Mouse (Mus musculus): ENCODE results near the gene Slc17a8. TPM values are rescaled to one million over a fixed set of nuclear protein-coding genes. Genes with fewer than 3 reads are reported as not detected.

The Slc17a8 gene
- polyA plus RNA-seq, 1 experiment from 2014 or later = 4.4 TPM

DNA sequence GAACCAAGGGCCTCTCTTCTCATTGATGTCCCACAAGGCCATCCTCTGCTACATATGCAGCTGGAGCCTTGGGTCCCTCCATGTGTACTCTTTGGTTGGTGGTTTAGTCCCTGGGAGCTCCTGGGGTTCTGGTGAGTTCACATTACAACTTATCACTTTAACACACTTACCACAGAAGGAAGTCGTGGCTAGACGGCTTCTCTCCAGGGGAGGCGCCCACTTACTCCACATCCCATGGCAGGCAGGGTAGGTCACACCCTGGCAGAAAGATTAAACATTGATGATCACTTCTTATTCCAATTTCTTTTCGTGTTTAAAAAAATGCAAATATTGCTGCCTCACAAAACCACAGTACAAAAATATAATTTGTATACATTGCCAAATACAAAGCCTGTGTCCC, 23.8 kb downstream of the Slc17a8 start:
- 91% methylated on average over 4 of the region's 4 CpGs for WGBS
- no peak overlapping the region for H3K4me2 ChIP-seq (ENCODE audit: low read length)
- H3K9me3 ChIP-seq (ENCODE audit: control insufficient read depth, low read length) = no peaks in the 10 kb centered on the region
- no peaks in the 10 kb centered on the region for H3K36me3 ChIP-seq (ENCODE audit: control insufficient read depth, insufficient read depth, low read length)
- ATAC-seq = no peak
- H3K27ac ChIP-seq (ENCODE audit: low read depth, low read length) = no peak overlapping the region
- no peak overlapping the region for H3K4me3 ChIP-seq (ENCODE audit: low read length)
- H3K4me1 ChIP-seq (ENCODE audit: control insufficient read depth, insufficient read depth, low read depth, low read length) = no peaks in the 10 kb centered on the region; the same call in 1 of the 2 replicates
- H3K9ac ChIP-seq (ENCODE audit: low read depth, low read length) = no peak overlapping the region
- H3K27me3 ChIP-seq (replicated peaks; ENCODE audit: control insufficient read depth, insufficient read depth, low read length) = no peaks in the 10 kb centered on the region

DNA sequence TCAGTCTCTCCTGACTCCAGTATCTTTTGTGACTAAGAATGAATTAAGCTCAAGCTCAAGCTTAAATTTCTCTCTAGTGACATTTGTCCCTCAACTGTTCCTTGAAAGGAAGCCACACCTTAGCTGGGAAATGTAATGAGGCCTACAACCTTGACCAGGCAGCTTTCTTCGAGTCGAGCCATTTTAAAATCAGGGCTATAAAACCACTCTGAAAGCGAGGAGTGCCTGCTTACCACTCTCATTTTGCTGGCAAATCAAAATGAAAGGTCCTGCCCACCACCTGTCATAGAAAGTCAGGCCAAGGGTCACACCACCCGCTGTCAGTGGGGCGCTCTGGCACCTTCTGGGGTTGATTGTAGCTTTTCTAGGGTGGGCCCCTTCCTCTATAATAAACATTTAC, 25.1 kb downstream of the Slc17a8 start:
- H3K9me3 ChIP-seq (ENCODE audit: control insufficient read depth, low read length) = no peaks in the 10 kb centered on the region

DNA sequence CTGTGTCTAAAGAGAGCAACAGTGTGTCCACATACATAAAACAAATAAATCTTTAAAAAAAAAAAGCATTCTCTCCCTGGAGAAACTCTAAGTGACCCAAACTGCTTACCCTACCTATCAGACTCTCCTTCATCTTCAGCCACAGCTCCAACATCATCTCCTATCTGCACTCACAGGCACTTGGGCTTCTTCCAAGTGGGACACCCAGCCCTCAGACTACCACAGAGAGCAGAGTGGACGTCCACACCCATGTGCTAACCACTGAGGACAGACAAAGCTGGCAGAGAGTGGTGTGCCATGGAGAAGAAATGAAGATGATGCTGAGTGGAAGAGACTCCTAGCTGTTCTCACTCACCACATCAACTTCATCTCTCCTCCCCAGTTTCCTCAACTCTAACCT, 25.5 kb downstream of the Slc17a8 start:
- no peak overlapping the region for H3K4me2 ChIP-seq (ENCODE audit: low read length)
- H3K9ac ChIP-seq (ENCODE audit: low read depth, low read length) = no peak overlapping the region
- no peaks in the 10 kb centered on the region for H3K9me3 ChIP-seq (ENCODE audit: control insufficient read depth, low read length)
- WGBS = 74% methylated on average over 1 of the region's 1 CpGs
- no peaks in the 10 kb centered on the region; the same call in 1 of the 2 replicates for H3K4me1 ChIP-seq (ENCODE audit: control insufficient read depth, insufficient read depth, low read depth, low read length)
- no peak overlapping the region for H3K27ac ChIP-seq (ENCODE audit: low read depth, low read length)
- no peak overlapping the region for H3K4me3 ChIP-seq (ENCODE audit: low read length)
- no peaks in the 10 kb centered on the region for H3K36me3 ChIP-seq (ENCODE audit: control insufficient read depth, insufficient read depth, low read length)
- no peak for ATAC-seq
- H3K27me3 ChIP-seq (replicated peaks; ENCODE audit: control insufficient read depth, insufficient read depth, low read length) = no peaks in the 10 kb centered on the region

More for the DNA sequence above, 25.1 kb downstream of the Slc17a8 start:
- Histone ChIP-seq H3K4me3 (ENCODE audit: low read length) (no peak overlapping the region), H3K9ac (ENCODE audit: low read depth, low read length) (no peak overlapping the region), H3K36me3 (ENCODE audit: control insufficient read depth, insufficient read depth, low read length) (no peaks in the 10 kb centered on the region), H3K27me3 (replicated peaks; ENCODE audit: control insufficient read depth, insufficient read depth, low read length) (no peaks in the 10 kb centered on the region), H3K4me1 (ENCODE audit: control insufficient read depth, insufficient read depth, low read depth, low read length) (no peaks in the 10 kb centered on the region; the same call in 1 of the 2 replicates), H3K4me2 (ENCODE audit: low read length) (no peak overlapping the region), H3K27ac (ENCODE audit: low read depth, low read length) (no peak overlapping the region)
- 96% methylated on average over 5 of the region's 5 CpGs for WGBS
- no peak for ATAC-seq

DNA sequence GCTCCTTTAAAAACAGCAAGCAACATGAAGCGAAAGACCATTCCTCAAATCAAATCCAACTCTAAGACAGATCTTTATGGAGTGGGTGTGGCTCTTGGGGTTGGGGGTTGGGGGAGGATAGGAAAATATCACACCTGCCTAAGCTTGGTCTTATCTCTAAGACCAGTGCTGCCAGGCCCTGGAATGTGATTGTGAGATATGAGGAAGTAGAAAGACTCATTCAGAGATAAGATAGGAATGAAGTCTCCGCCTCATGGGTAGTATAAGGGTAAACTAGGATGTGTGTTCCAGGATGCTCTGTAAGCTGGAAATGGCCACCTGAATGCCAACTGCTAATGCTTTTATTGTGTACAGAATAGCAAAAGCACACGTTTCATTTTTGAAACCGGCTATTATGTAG, 26.7 kb downstream of the Slc17a8 start:
- Histone ChIP-seq H3K4me3 (ENCODE audit: low read length) (no peak overlapping the region), H3K27ac (ENCODE audit: low read depth, low read length) (no peak overlapping the region), H3K9ac (ENCODE audit: low read depth, low read length) (no peak overlapping the region), H3K27me3 (replicated peaks; ENCODE audit: control insufficient read depth, insufficient read depth, low read length) (no peaks in the 10 kb centered on the region), H3K36me3 (ENCODE audit: control insufficient read depth, insufficient read depth, low read length) (no peaks in the 10 kb centered on the region), H3K4me1 (ENCODE audit: control insufficient read depth, insufficient read depth, low read depth, low read length) (no peaks in the 10 kb centered on the region; the same call in 1 of the 2 replicates), H3K9me3 (ENCODE audit: control insufficient read depth, low read length) (no peaks in the 10 kb centered on the region), H3K4me2 (ENCODE audit: low read length) (no peak overlapping the region)
- no peak for ATAC-seq
- WGBS = 94% methylated on average over 4 of the region's 4 CpGs

DNA sequence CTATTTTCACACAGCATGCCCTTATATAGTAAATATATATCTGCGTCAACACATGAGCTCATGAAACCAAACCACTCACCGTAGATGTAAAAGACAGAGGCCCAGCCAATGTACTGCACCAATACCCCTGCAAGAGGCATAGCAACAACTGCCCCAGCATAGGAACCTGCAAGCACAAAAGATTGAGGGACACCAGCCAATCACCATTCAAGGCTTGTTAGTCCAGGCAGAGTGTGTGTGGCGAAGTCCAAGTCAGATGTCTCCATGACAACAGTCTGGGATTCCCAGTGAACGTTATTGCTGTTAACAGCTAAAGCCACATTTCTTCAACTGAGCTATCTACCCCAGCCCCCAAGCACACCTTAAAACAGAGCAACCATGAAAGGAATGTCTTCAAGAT, 28.3 kb downstream of the Slc17a8 start:
- no peak overlapping the region for H3K27ac ChIP-seq (ENCODE audit: low read depth, low read length)
- H3K4me3 ChIP-seq (ENCODE audit: low read length) = no peak overlapping the region
- WGBS = 34% methylated on average over 4 of the region's 4 CpGs
- no peaks in the 10 kb centered on the region for H3K36me3 ChIP-seq (ENCODE audit: control insufficient read depth, insufficient read depth, low read length)
- no peaks in the 10 kb centered on the region for H3K27me3 ChIP-seq (replicated peaks; ENCODE audit: control insufficient read depth, insufficient read depth, low read length)
- no peak overlapping the region for H3K4me2 ChIP-seq (ENCODE audit: low read length)
- H3K9ac ChIP-seq (ENCODE audit: low read depth, low read length) = no peak overlapping the region
- peak; percentile 82 for ATAC-seq
- no peaks in the 10 kb centered on the region; the same call in 1 of the 2 replicates for H3K4me1 ChIP-seq (ENCODE audit: control insufficient read depth, insufficient read depth, low read depth, low read length)
- H3K9me3 ChIP-seq (ENCODE audit: control insufficient read depth, low read length) = no peaks in the 10 kb centered on the region

DNA sequence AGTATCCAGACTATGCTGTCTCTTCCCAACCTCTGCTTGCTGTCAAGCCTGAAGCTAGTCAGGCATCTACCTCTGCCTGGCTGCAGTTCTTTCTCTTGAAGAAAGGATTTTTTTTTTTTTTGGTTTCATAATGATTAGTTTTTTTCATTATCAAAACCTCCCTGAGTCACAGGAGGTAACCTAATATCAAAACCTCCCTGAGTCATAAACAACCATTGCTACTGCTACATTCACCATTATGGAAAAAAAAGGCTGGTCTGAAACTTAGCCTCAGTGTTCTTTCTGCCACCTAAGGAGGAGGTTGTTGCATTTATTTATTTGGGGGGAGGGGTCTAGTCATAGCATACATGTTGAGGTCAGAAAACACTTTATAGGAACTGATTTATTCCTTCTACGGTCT, 31.2 kb downstream of the Slc17a8 start:
- 94% methylated on average over 1 of the region's 1 CpGs for WGBS

DNA sequence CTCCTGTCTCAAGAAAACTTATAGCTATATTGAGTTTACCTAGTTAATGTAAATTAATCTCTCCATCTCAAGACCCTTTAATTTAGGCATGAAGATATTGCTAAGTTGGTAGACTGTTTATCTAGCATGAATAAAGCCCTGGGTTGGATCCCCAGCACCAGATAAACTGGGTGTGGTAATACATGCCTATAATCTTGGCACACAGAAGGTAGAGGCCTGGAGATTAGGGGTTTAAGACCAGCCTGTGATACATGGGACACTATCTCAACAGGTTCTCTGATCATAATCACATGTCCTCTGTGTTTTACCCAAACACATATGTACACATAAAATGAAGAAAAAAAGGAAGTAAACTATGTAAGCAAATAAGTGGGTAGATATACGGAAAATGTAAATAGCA, 32.3 kb downstream of the Slc17a8 start:
- ATAC-seq = no peak
- H3K9me3 ChIP-seq (ENCODE audit: control insufficient read depth, low read length) = no peaks in the 10 kb centered on the region
- 98% methylated on average over 1 of the region's 1 CpGs for WGBS

More for the DNA sequence above, 31.2 kb downstream of the Slc17a8 start:
- no peak overlapping the region for H3K4me3 ChIP-seq (ENCODE audit: low read length)
- H3K27me3 ChIP-seq (replicated peaks; ENCODE audit: control insufficient read depth, insufficient read depth, low read length) = no peaks in the 10 kb centered on the region
- no peaks in the 10 kb centered on the region for H3K9me3 ChIP-seq (ENCODE audit: control insufficient read depth, low read length)
- H3K4me1 ChIP-seq (ENCODE audit: control insufficient read depth, insufficient read depth, low read depth, low read length) = no peaks in the 10 kb centered on the region; the same call in 1 of the 2 replicates
- H3K4me2 ChIP-seq (ENCODE audit: low read length) = no peak overlapping the region
- ATAC-seq = no peak
- H3K27ac ChIP-seq (ENCODE audit: low read depth, low read length) = no peak overlapping the region
- H3K36me3 ChIP-seq (ENCODE audit: control insufficient read depth, insufficient read depth, low read length) = no peaks in the 10 kb centered on the region
- no peak overlapping the region for H3K9ac ChIP-seq (ENCODE audit: low read depth, low read length)

DNA sequence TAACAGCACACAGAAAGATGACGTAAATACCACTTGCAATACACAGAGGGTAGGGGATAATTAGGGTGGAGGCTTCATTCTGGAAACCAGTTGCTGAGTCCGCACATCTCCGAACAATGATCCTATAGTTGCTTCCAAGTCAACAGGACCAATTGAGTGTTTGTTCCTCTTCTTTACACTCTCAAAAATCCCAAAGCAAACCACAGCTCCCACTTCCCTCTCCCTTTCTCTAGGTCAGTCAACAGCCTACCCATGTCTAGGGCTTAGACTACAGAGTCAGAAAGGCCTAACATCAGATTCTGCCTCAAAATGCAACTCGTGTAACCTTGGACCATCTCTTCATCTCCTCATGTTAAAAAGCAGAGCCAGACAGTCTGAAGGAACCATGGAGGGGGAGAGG, 36.3 kb downstream of the Slc17a8 start:
- Histone ChIP-seq H3K4me1 (ENCODE audit: control insufficient read depth, insufficient read depth, low read depth, low read length) (no peaks in the 10 kb centered on the region), H3K4me2 (ENCODE audit: low read length) (no peak overlapping the region), H3K9me3 (ENCODE audit: control insufficient read depth, low read length) (no peaks in the 10 kb centered on the region), H3K9ac (ENCODE audit: low read depth, low read length) (no peak overlapping the region), H3K36me3 (ENCODE audit: control insufficient read depth, insufficient read depth, low read length) (no peaks in the 10 kb centered on the region), H3K27me3 (replicated peaks; ENCODE audit: control insufficient read depth, insufficient read depth, low read length) (no peaks in the 10 kb centered on the region), H3K4me3 (ENCODE audit: low read length) (no peak overlapping the region), H3K27ac (ENCODE audit: low read depth, low read length) (no peak overlapping the region)
- ATAC-seq = no peak
- WGBS = 96% methylated on average over 4 of the region's 4 CpGs

More for the DNA sequence above, 32.3 kb downstream of the Slc17a8 start:
- H3K9ac ChIP-seq (ENCODE audit: low read depth, low read length) = no peak overlapping the region
- H3K4me1 ChIP-seq (ENCODE audit: control insufficient read depth, insufficient read depth, low read depth, low read length) = no peaks in the 10 kb centered on the region; the same call in 1 of the 2 replicates
- H3K27me3 ChIP-seq (replicated peaks; ENCODE audit: control insufficient read depth, insufficient read depth, low read length) = no peaks in the 10 kb centered on the region
- H3K4me3 ChIP-seq (ENCODE audit: low read length) = no peak overlapping the region
- H3K27ac ChIP-seq (ENCODE audit: low read depth, low read length) = no peak overlapping the region
- no peak overlapping the region for H3K4me2 ChIP-seq (ENCODE audit: low read length)
- H3K36me3 ChIP-seq (ENCODE audit: control insufficient read depth, insufficient read depth, low read length) = no peaks in the 10 kb centered on the region

DNA sequence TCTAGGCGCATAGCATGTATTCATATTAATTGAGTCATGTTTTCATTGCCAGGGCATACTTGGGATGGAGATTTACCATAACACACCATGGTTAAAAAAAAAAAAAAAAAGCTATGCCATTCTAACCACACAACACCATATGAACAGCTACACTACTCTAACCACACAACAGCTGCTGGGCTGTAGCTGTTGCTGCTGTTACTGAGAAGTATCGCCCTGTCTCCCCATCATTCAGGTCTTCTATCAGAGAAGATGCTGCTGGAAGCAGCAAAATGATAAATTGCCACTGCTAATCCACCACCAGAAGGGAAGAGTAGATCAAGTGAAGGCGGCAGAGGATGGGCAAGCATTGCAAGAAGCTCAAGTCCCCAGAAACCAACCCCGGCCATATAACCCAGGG, 42.3 kb downstream of the Slc17a8 start:
- no peaks in the 10 kb centered on the region for H3K27me3 ChIP-seq (replicated peaks; ENCODE audit: control insufficient read depth, insufficient read depth, low read length)
- no peak overlapping the region for H3K9ac ChIP-seq (ENCODE audit: low read depth, low read length)
- no peak for ATAC-seq
- no peaks in the 10 kb centered on the region for H3K4me1 ChIP-seq (ENCODE audit: control insufficient read depth, insufficient read depth, low read depth, low read length)
- 96% methylated on average over 4 of the region's 4 CpGs for WGBS
- no peak overlapping the region for H3K27ac ChIP-seq (ENCODE audit: low read depth, low read length)
- H3K4me3 ChIP-seq (ENCODE audit: low read length) = no peak overlapping the region
- no peak overlapping the region for H3K4me2 ChIP-seq (ENCODE audit: low read length)
- no peaks in the 10 kb centered on the region for H3K36me3 ChIP-seq (ENCODE audit: control insufficient read depth, insufficient read depth, low read length)
- no peaks in the 10 kb centered on the region for H3K9me3 ChIP-seq (ENCODE audit: control insufficient read depth, low read length)

DNA sequence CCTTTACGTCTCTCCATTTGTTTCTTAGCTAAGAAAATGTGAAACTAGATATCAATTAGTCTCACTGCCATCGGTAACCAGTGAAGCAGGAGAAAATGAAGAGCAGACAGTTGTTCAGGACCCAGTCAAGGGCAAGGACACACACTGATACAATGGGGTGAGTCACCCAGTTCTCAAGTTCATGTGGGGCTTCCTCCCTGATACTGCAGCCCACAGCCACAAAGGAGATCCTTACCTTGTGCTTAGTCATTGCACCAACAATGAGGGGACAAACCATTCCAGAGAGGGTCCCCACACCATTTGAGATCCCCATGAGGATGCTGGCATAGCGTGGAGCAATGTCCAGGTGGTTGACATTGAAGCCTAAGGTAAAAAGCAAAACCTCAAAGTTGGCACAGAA, 43.4 kb downstream of the Slc17a8 start:
- 81% methylated on average over 3 of the region's 3 CpGs for WGBS
- H3K9me3 ChIP-seq (ENCODE audit: control insufficient read depth, low read length) = no peaks in the 10 kb centered on the region
- no peak overlapping the region for H3K27ac ChIP-seq (ENCODE audit: low read depth, low read length)
- H3K36me3 ChIP-seq (ENCODE audit: control insufficient read depth, insufficient read depth, low read length) = no peaks in the 10 kb centered on the region
- H3K27me3 ChIP-seq (replicated peaks; ENCODE audit: control insufficient read depth, insufficient read depth, low read length) = no peaks in the 10 kb centered on the region
- no peak overlapping the region for H3K4me3 ChIP-seq (ENCODE audit: low read length)
- H3K4me1 ChIP-seq (ENCODE audit: control insufficient read depth, insufficient read depth, low read depth, low read length) = no peaks in the 10 kb centered on the region
- no peak overlapping the region for H3K9ac ChIP-seq (ENCODE audit: low read depth, low read length)
- H3K4me2 ChIP-seq (ENCODE audit: low read length) = no peak overlapping the region
- ATAC-seq = no peak
